Mouse (Mus musculus): Measurements from ENCODE around the gene Acadvl. TPM values are rescaled to one million over a fixed set of nuclear protein-coding genes. Genes with fewer than 3 reads are reported as not detected.

Acadvl gene
- total and polyA plus RNA-seq, 3 experiments: 92.5 to 123 TPM; not detected in 1

- TF ChIP-seq RCOR1 (IDR thresholded peaks at IDR 0.05; ENCODE audit: low read depth, low read length): no peak
- no peak for TF ChIP-seq MEF2A (IDR thresholded peaks at IDR 0.05; ENCODE audit: extremely low read depth, insufficient replicate concordance, low read depth, low read length, poor library complexity, severe bottlenecking)
- no peak for TF ChIP-seq ELF1 (IDR thresholded peaks at IDR 0.05; ENCODE audit: low read depth, low read length)
- no peak for TF ChIP-seq POLR2AphosphoS2 (IDR thresholded peaks at IDR 0.05; ENCODE audit: low read length)
- TF ChIP-seq NRF1 (IDR thresholded peaks at IDR 0.05; ENCODE audit: insufficient read depth, low read depth, low read length, poor library complexity, severe bottlenecking): no peak
- no peak for TF ChIP-seq TCF12 (IDR thresholded peaks at IDR 0.05; ENCODE audit: low read depth, low read length)
- no peak for TF ChIP-seq RAD21 (IDR thresholded peaks at IDR 0.05; ENCODE audit: low read depth, low read length)
- TF ChIP-seq UBTF (IDR thresholded peaks at IDR 0.05; ENCODE audit: borderline replicate concordance, insufficient read depth, low read depth, low read length): no peak
- TF ChIP-seq MAZ (IDR thresholded peaks at IDR 0.05; ENCODE audit: low read depth, low read length): no peak
- no peak for TF ChIP-seq MAX (IDR thresholded peaks at IDR 0.05; ENCODE audit: low read length)
- no peak for TF ChIP-seq ZMIZ1 (IDR thresholded peaks at IDR 0.05; ENCODE audit: low read depth, low read length)
- TF ChIP-seq POLR2AphosphoS5 (IDR thresholded peaks at IDR 0.05; ENCODE audit: borderline replicate concordance, low read depth, low read length): no peak
- TF ChIP-seq CHD1 (IDR thresholded peaks at IDR 0.05; ENCODE audit: low read depth, low read length): no peak
- TF ChIP-seq ZNF384 (IDR thresholded peaks at IDR 0.05; ENCODE audit: low read depth, low read length): no peak
- no peak for TF ChIP-seq HCFC1 (IDR thresholded peaks at IDR 0.05; ENCODE audit: low read depth, low read length)
- no peak for TF ChIP-seq NELFE (IDR thresholded peaks at IDR 0.05; ENCODE audit: low read depth, low read length)
- no peak for TF ChIP-seq SIN3A (IDR thresholded peaks at IDR 0.05; ENCODE audit: low read length)
- TF ChIP-seq ETS1 (IDR thresholded peaks at IDR 0.05; ENCODE audit: low read depth, low read length): no peak
- no peak overlapping the region for H3K27ac ChIP-seq (ENCODE audit: control insufficient read depth, low read depth, low read length)
- H3K4me1 ChIP-seq (ENCODE audit: control insufficient read depth in 1 of 2, insufficient read depth in 2 of 2, low read length in 2 of 2): peaks cover 0 to 14% of the 10 kb centered on the region in 2 experiments; a peak in 2 of 4 replicates
- peaks cover 15% of the 10 kb centered on the region for H3K79me2 ChIP-seq (ENCODE audit: control insufficient read depth, insufficient read depth, low read length, poor library complexity)
- peaks cover 2 to 14% of the 10 kb centered on the region in 2 experiments; a peak in 3 of 4 replicates for H3K36me3 ChIP-seq (ENCODE audit: control insufficient read depth in 1 of 2, insufficient read depth in 2 of 2, low read length in 2 of 2)
- no peak overlapping the region for H3K4me3 ChIP-seq (ENCODE audit: control insufficient read depth in 1 of 2, insufficient read depth in 1 of 2, low read depth in 2 of 2, low read length in 2 of 2)
- H3K27me3 ChIP-seq (ENCODE audit: control insufficient read depth in 1 of 2, insufficient read depth in 2 of 2, low read length in 2 of 2): no peaks in the 10 kb centered on the region
- no peak for DNase-seq (ENCODE audit: low read depth, low spot score)
- H3K9ac ChIP-seq (ENCODE audit: control insufficient read depth, low read depth, low read length, poor library complexity, severe bottlenecking): no peak overlapping the region
- H3K9me3 ChIP-seq (replicated peaks; ENCODE audit: insufficient read depth, low read length): no peaks in the 10 kb centered on the region
These were observed 25.3 kb downstream of the Acadvl start for GRCm38 (mm10) chr11:69989949-69990348.

DNA sequence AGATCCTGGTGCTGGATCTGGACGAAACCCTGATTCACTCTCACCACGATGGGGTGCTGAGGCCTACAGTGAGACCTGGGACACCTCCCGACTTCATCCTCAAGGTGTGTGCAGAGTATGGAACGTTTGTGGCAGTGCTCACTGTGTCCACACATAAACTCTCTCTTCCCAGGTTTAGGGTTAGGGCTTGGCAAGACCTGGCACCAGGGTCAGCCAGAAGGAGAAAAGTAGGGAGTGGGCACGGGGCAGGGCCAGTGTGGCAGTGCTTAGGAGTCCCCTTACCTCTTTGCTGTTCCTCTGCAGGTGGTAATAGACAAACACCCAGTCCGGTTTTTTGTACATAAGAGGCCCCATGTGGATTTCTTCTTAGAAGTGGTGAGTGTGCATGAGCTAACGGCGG, 30.8 kb downstream of the Acadvl start:
- H3K4me1 ChIP-seq (ENCODE audit: control insufficient read depth in 1 of 2, insufficient read depth in 2 of 2, low read length in 2 of 2): peaks cover 3 to 12% of the 10 kb centered on the region in 2 experiments; a peak in 3 of 4 replicates
- no peaks in the 10 kb centered on the region for H3K9me3 ChIP-seq (replicated peaks; ENCODE audit: insufficient read depth, low read length)

More for the DNA sequence above, 30.8 kb downstream of the Acadvl start:
- DNase-seq (ENCODE audit: low read depth, low spot score): no peak
- Histone ChIP-seq H3K79me2 (ENCODE audit: control insufficient read depth, insufficient read depth, low read length, poor library complexity) (peaks cover 36% of the 10 kb centered on the region), H3K36me3 (ENCODE audit: control insufficient read depth in 1 of 2, insufficient read depth in 2 of 2, low read length in 2 of 2) (peaks cover 2 to 15% of the 10 kb centered on the region in 2 experiments; a peak in 3 of 4 replicates), H3K27me3 (ENCODE audit: control insufficient read depth in 1 of 2, insufficient read depth in 2 of 2, low read length in 2 of 2) (no peaks in the 10 kb centered on the region), H3K27ac (ENCODE audit: control insufficient read depth, low read depth, low read length) (no peak overlapping the region), H3K4me3 (ENCODE audit: control insufficient read depth in 1 of 2, insufficient read depth in 1 of 2, low read depth in 2 of 2, low read length in 2 of 2) (no peak overlapping the region), H3K9ac (ENCODE audit: control insufficient read depth, low read depth, low read length, poor library complexity, severe bottlenecking) (no peak overlapping the region)
- TF ChIP-seq MEF2A (IDR thresholded peaks at IDR 0.05; ENCODE audit: extremely low read depth, insufficient replicate concordance, low read depth, low read length, poor library complexity, severe bottlenecking) (no peak), JUND (IDR thresholded peaks at IDR 0.05; ENCODE audit: low read depth, low read length) (no peak), CTCF (IDR thresholded peaks at IDR 0.05 in 2 of 3, conservative IDR thresholded peaks at IDR 0.05 in 1 of 3; ENCODE audit: control insufficient read depth in 1 of 3, insufficient read depth in 1 of 3, low read depth in 2 of 3, low read length in 3 of 3, poor library complexity in 1 of 3, severe bottlenecking in 1 of 3) (no peak), GABPA (IDR thresholded peaks at IDR 0.05; ENCODE audit: low read depth, low read length) (no peak), NRF1 (IDR thresholded peaks at IDR 0.05; ENCODE audit: insufficient read depth, low read depth, low read length, poor library complexity, severe bottlenecking) (no peak), POLR2AphosphoS2 (IDR thresholded peaks at IDR 0.05; ENCODE audit: low read length) (no peak), POLR2A (IDR thresholded peaks at IDR 0.05; ENCODE audit: control insufficient read depth in 1 of 2, insufficient read depth in 1 of 2, low read depth in 1 of 2, low read length in 2 of 2, poor library complexity in 1 of 2) (no peak)
